Mouse (Mus musculus) neural tube, embryonic 14.5 days (tissue): ENCODE measurements around the gene Rims4. TPM values are rescaled to one million over a fixed set of nuclear protein-coding genes. Genes with fewer than 3 reads are reported as not detected.

Source experiments
- ATAC-seq: fragments of 200-750 bp; cut with Nextera tagmentation; 2 replicates; pipeline ENCODE4 v1.8.0; 2017; ENCODE audit warnings: low read depth, mild to moderate bottlenecking, moderate TSS enrichment, moderate library complexity
- H3K27ac ChIP-seq: fragments of 300-500 bp; sonication (generic); 2 replicates; pipeline ENCODE4 v1.5.1; 2014; ENCODE audit warnings: low read depth, mild to moderate bottlenecking, control low read depth, low read length, moderate library complexity, mixed read lengths
- H3K27me3 ChIP-seq: fragments of 300-500 bp; sonication (generic); 2 replicates; pipeline ENCODE4 v1.6.1; 2014; ENCODE audit warnings: low read length; ENCODE audit not compliant: control insufficient read depth, insufficient read depth
- H3K36me3 ChIP-seq: fragments of 300-500 bp; sonication (generic); 2 replicates; pipeline ENCODE4 v1.6.1; 2014; ENCODE audit warnings: low read length, mixed read lengths; ENCODE audit not compliant: control insufficient read depth, insufficient read depth
- H3K4me1 ChIP-seq: fragments of 300-500 bp; sonication (generic); 2 replicates; pipeline ENCODE4 v1.6.1; 2014; ENCODE audit warnings: low read length; ENCODE audit not compliant: control insufficient read depth, insufficient read depth
- H3K4me2 ChIP-seq: fragments of 300-500 bp; sonication (generic); 2 replicates; pipeline ENCODE4 v1.6.1; 2014; ENCODE audit warnings: mild to moderate bottlenecking, low read depth, low read length, control low read depth
- H3K4me3 ChIP-seq: fragments of 300-500 bp; sonication (generic); 2 replicates; pipeline ENCODE4 v1.5.1; 2014; ENCODE audit warnings: low read depth, low read length, control low read depth, mixed read lengths
- H3K9ac ChIP-seq: fragments of 300-500 bp; sonication (generic); replicated peaks from 2 replicates; pipeline ENCODE4 v1.6.1; 2014; ENCODE audit warnings: low read depth, mild to moderate bottlenecking, control low read depth, low read length, mixed read lengths
- H3K9me3 ChIP-seq: fragments of 300-500 bp; sonication (generic); 2 replicates; pipeline ENCODE4 v1.6.1; 2016; ENCODE audit warnings: low read length; ENCODE audit not compliant: control insufficient read depth
- WGBS: fragments of 180-500 bp; shearing (Covaris S2); extraction: QIAGEN DNeasy Blood & Tissue Kit; methylation state at CpG from one replicate; pipeline ENCODE4 v1.1.7; 2014; 5-methylcytosine and 5-hydroxymethylcytosine counted together
- polyA plus RNA-seq: library from polyadenylated mRNA; unstranded; fragments of >200 nt; fragmentation: Nextera tagmentation; extraction: Ambion mirVana; gene quantifications from 2 replicates; pipeline ENCODE4 v1.2.1, GENCODE M21; 2014

The Rims4 gene
- polyA plus RNA-seq, 1 experiment from 2014 or later: 6.1 TPM

- H3K36me3 ChIP-seq: no peaks in the 10 kb centered on the region
- H3K4me1 ChIP-seq: peaks cover 4% of the 10 kb centered on the region; the same call in 1 of the 2 replicates
- no peaks in the 10 kb centered on the region for H3K27me3 ChIP-seq
- no peak overlapping the region for H3K4me3 ChIP-seq
- H3K4me2 ChIP-seq: no peak overlapping the region
- no peak overlapping the region for H3K27ac ChIP-seq
- H3K9me3 ChIP-seq: no peaks in the 10 kb centered on the region
- no peak for ATAC-seq
- no peak overlapping the region for H3K9ac ChIP-seq
- 98% methylated on average over 5 of the region's 5 CpGs for WGBS
Measured at GRCm38 (mm10) chr2:163865311-163865710, 53.2 kb downstream of the Rims4 start.

DNA sequence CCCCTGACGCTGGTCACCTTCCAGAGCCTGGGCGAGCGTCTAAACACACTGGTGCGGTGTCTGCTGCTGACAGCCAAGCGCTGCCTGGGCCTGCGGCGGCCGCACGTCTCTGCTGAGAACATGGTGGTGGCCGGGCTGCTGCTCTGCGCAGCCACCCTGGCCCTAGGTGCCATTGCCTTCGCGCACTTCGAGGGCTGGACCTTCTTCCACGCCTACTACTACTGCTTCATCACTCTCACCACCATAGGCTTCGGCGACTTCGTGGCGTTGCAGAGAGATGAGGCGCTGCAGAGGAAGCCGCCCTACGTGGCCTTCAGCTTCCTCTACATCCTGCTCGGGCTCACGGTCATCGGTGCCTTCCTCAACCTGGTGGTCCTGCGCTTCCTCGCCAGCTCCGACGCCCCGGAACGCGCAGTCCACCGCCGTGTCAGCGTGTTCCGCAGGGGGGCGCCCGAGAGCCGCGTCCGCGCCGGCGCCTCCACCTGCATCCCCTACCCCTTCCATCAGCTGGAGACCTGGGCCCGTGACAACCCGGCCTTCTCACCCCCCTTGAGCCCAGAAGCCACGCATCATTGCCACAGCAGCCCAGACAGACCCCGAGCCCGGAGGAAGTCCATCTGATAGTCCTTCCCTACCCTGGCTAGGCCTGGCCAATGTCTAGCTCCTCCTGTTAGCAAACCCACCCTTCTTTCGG lies 60.1 kb downstream of the Rims4 start:
- Histone ChIP-seq H3K4me2 (peak overlapping the region; percentile 33), H3K36me3 (no peaks in the 10 kb centered on the region), H3K4me3 (no peak overlapping the region; the same call in 1 of the 2 replicates), H3K27me3 (peaks cover 33% of the 10 kb centered on the region), H3K4me1 (no peaks in the 10 kb centered on the region), H3K9me3 (no peaks in the 10 kb centered on the region), H3K27ac (no peak overlapping the region), H3K9ac (no peak overlapping the region)
- 14% methylated on average over 50 of the region's 50 CpGs for WGBS
- peak; percentile 77 for ATAC-seq

DNA sequence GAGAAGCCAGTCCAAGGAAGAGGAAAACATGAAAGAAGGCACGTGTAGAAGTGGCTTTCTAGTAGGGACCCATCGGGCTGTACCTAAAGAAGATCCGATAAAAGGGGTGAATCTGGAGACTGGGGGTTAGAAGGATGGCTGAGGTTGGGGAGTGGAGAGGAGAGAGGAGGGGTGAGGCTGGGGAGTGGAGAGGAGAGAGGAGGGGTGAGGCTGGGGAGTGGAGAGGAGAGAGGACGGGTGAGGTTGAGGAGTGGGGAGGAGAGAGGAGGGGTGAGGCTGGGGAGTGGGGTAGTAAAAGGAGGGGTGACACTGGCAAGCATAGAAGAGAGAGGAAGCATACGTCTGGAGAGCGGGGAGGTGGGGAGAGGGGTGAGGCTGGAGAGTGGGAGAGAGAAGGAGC lies 61.2 kb downstream of the Rims4 start:
- H3K4me1 ChIP-seq: no peaks in the 10 kb centered on the region
- H3K9me3 ChIP-seq: no peaks in the 10 kb centered on the region
- H3K4me2 ChIP-seq: no peak overlapping the region
- no peak overlapping the region for H3K4me3 ChIP-seq
- H3K27ac ChIP-seq: no peak overlapping the region
- no peaks in the 10 kb centered on the region for H3K36me3 ChIP-seq
- ATAC-seq: no peak
- H3K9ac ChIP-seq: no peak overlapping the region
- peaks cover 40% of the 10 kb centered on the region for H3K27me3 ChIP-seq
- 76% methylated on average over 6 of the region's 6 CpGs for WGBS

DNA sequence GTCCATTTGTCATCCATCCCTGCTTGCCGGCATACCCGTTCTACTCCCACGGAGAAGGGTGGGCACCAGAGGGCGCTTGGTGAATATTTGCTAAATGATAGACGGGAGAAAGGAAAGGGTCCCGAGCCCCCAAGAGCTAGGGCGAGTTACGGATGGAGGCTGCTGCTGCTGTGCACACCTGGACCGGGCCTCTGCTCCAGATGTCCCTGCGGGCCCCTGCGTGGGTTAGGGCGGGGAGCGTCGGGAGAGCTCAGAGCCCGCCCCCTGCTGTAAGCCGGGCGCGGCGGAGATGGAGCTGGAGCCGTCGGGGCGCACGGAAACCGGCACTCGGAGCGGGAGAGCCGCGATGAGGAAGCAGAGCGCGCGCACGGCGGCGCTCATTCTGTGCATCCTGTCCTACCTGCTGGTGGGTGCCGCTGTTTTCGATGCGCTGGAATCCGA lies 65.0 kb downstream of the Rims4 start, which contains the start of gene Kcnk15:
Kcnk15 (plus strand) TSS at position 191 of the 441 bp plus-strand sequence.
- H3K4me2 ChIP-seq: peak within 1 kb of the TSS; percentile 14; the same call in 1 of the 2 replicates
- H3K27ac ChIP-seq: no peak within 1 kb of the TSS
- H3K9ac ChIP-seq: no peak within 1 kb of the TSS
- H3K4me3 ChIP-seq: peak within 1 kb of the TSS; percentile 20
- no peaks in the 10 kb centered on the region for H3K9me3 ChIP-seq
- under 1% methylated on average over 37 of the region's 38 CpGs for WGBS
- peaks cover 50% of the 10 kb centered on the region for H3K27me3 ChIP-seq
- peak; percentile 14; the same call in 1 of the 2 replicates for ATAC-seq
- no peaks in the 10 kb centered on the region for H3K36me3 ChIP-seq
- H3K4me1 ChIP-seq: no peaks in the 10 kb centered on the region

DNA sequence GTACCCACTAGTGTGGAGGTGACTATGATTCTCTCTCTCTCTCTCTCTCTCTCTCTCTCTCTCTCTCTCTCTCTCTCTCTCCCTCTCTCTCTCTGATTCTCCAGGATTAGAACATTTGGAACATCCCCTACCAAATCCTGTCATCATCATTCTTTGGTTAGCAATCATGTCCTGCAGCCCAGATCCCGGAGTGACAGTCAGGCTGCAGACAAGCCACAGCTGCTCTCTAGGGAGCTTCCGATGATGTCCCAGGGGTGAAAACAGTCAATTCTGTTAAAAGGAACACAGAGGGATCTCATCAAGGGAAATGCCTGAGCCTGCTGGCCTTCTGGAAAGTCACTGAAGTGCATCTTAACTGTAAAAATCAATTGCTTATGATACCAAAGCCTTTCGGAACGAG lies 76.4 kb downstream of the Rims4 start:
- H3K4me1 ChIP-seq: no peaks in the 10 kb centered on the region
- H3K27ac ChIP-seq: no peak overlapping the region
- no peak overlapping the region for H3K4me2 ChIP-seq
- no peaks in the 10 kb centered on the region for H3K36me3 ChIP-seq
- no peaks in the 10 kb centered on the region for H3K27me3 ChIP-seq
- 58% methylated on average over 4 of the region's 4 CpGs for WGBS
- no peak overlapping the region for H3K4me3 ChIP-seq
- H3K9me3 ChIP-seq: no peaks in the 10 kb centered on the region
- H3K9ac ChIP-seq: no peak overlapping the region
- no peak for ATAC-seq

- WGBS: 49% methylated on average over 6 of the region's 6 CpGs
- H3K27ac ChIP-seq: no peak overlapping the region
- no peak overlapping the region for H3K9ac ChIP-seq
- H3K4me2 ChIP-seq: no peak overlapping the region
- H3K27me3 ChIP-seq: no peaks in the 10 kb centered on the region
- H3K36me3 ChIP-seq: no peaks in the 10 kb centered on the region
- H3K4me3 ChIP-seq: no peak overlapping the region
- no peaks in the 10 kb centered on the region for H3K4me1 ChIP-seq
- no peaks in the 10 kb centered on the region for H3K9me3 ChIP-seq
- no peak for ATAC-seq
Measured at GRCm38 (mm10) chr2:163839519-163839918, 79.0 kb downstream of the Rims4 start.

DNA sequence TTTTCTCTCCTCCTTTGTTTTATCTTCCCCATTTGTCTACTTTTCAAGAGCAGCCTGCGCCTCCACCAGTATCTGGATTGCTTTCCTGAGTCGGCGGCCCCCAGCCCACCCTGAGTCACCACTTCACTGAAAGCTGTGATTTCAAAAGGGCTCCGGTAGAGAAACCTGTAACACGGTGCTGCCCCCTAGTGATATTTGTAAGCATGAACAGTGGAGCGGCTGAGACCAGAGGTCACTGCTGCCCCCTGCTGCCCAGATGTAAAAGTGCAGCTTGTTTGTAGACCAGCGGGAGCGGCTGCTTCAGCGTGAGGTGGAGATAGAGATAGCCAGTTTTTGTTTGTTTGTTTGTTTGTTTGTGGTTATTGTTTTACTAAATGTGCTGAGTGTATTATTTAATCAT lies 80.4 kb downstream of the Rims4 start:
- H3K9ac ChIP-seq: no peak overlapping the region
- no peak overlapping the region for H3K27ac ChIP-seq
- H3K9me3 ChIP-seq: no peaks in the 10 kb centered on the region
- H3K4me3 ChIP-seq: no peak overlapping the region
- H3K4me1 ChIP-seq: no peaks in the 10 kb centered on the region
- ATAC-seq: no peak
- no peaks in the 10 kb centered on the region for H3K36me3 ChIP-seq
- no peaks in the 10 kb centered on the region for H3K27me3 ChIP-seq
- H3K4me2 ChIP-seq: no peak overlapping the region
- 32% methylated on average over 9 of the region's 9 CpGs for WGBS

DNA sequence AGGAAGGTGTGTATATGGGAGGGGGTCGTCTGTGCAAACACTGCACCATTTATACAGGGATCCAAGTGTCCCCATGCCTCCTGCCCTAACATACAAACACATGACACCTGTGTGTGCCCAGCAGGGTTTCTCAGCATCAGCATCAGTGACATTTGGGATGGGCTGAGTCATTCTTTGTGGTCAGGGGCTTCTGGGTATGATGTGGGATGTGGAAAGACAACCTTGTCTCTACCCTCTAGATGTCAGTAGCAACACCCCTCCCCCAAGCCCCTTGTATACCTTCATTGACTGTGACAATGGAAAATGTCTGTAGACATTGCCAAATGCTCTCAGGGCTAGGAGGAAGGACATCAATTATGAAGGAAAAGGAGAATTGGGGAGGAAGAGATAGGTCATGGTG lies 87.3 kb downstream of the Rims4 start:
- no peaks in the 10 kb centered on the region for H3K4me1 ChIP-seq
- no peak overlapping the region for H3K9ac ChIP-seq
- WGBS: 62% methylated on average over 1 of the region's 1 CpGs
- H3K36me3 ChIP-seq: no peaks in the 10 kb centered on the region
- no peaks in the 10 kb centered on the region for H3K9me3 ChIP-seq
- no peak overlapping the region for H3K27ac ChIP-seq
- no peaks in the 10 kb centered on the region for H3K27me3 ChIP-seq
- no peak overlapping the region for H3K4me2 ChIP-seq
- no peak overlapping the region for H3K4me3 ChIP-seq
- ATAC-seq: no peak

DNA sequence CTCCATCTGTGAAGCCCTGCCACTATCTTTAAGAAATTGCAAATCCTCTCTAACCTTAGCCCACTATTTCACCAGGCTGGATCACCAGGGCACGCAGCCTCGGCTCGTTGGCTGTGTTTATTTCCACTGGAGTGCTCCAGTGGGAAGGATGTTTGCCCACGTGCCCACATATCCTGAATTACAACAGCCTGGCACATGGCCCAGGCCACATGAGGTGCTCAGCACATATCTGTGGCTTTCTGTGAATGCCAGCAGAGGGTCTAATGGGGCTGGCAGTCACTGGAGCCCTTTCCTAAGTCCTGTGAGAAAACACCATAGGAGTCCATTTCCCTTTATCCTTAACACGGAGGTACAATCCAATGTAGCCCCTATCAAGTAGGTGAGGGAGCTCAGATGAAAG lies 92.0 kb downstream of the Rims4 start:
- no peak for ATAC-seq
- H3K9me3 ChIP-seq: no peaks in the 10 kb centered on the region
- no peaks in the 10 kb centered on the region for H3K36me3 ChIP-seq
- H3K27ac ChIP-seq: no peak overlapping the region
- no peak overlapping the region for H3K4me3 ChIP-seq
- WGBS: 55% methylated on average over 5 of the region's 5 CpGs
- H3K4me1 ChIP-seq: no peaks in the 10 kb centered on the region
- no peak overlapping the region for H3K9ac ChIP-seq
- H3K27me3 ChIP-seq: no peaks in the 10 kb centered on the region
- H3K4me2 ChIP-seq: no peak overlapping the region
